Mouse (Mus musculus) liver, adult 2 months (tissue): ENCODE measurements around the gene Rasl10a.

ENCODE experiments used
- CTCF ChIP-seq: fragments of 200-500 bp; IDR thresholded peaks from 2 replicates; pipeline ENCODE4 v1.5.1; 2011; ENCODE audit warnings: low read depth, low read length, control low read depth
- POLR2A ChIP-seq: fragments of 200-500 bp; IDR thresholded peaks from 2 replicates; pipeline ENCODE4 v1.6.1; 2011; ENCODE audit warnings: low read length, control low read depth; ENCODE audit not compliant: insufficient read depth; ENCODE audit errors: extremely low read depth

- TF ChIP-seq CTCF (no peak), POLR2A (no peak)
These were observed 32.8 kb upstream of the Rasl10a start for GRCm38 (mm10) chr11:5025108-5025507.
